Mouse (Mus musculus): ENCODE results near the gene Gstp3.
A peak's percentile ranks its signal among the peaks of the same experiment; 100 is the strongest.

Gene Gstp3

GRCm38 (mm10) chr19:4059069-4059740 is at the start of gene Gstp3:
Gstp3 (minus strand) TSS chr19:4059569.
- no peak for DNase-seq (ENCODE audit: low read depth)

GRCm38 (mm10) chr19:4108535-4108934 is 49.2 kb upstream of the Gstp3 start:
- DNase-seq (ENCODE audit: low read depth), result no peak

DNA sequence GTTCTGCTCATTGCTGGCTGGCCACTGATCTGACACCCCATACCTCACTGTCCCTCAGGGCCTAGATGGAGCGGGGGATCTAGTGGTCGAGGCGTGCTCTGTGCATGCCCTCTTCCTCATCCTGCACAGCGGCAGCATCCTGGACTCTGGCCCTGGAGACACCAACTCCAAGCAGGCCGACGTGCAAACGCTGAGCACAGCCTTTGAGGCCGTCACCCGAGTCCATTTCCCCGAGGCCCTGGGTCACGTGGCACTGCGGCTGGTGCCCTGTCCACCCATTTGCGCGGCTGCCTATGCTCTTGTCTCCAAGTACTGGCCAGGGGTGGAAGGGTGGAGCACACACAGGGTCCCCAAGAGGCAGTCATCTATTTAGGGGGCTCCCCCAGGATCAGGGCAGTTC is 47.3 kb upstream of the Gstp3 start:
- DNase-seq (ENCODE audit: low read depth), result no peak

GRCm38 (mm10) chr19:4104675-4105194 is 45.4 kb upstream of the Gstp3 start:
- DNase-seq (ENCODE audit: low read depth), result no peak

DNA sequence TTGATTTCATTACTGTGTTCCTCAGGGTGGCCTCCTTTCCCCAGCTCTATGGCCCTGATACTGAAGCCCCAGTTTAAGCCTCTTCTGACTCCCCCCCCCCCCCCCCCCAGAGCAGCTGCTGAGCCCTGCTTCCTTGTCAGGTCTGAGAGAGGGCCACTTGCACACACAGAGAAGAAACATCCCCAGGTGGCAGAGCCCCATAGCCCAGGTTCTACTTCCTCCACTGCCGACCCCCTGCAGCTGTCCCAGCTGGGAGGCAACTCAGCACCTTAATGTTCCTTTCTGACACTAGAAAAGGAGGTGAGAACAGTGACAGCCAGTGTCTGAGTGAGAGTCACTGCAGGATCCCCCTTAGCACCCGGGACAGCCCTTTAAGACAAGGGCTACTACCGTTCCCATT is 44.4 kb upstream of the Gstp3 start:
- no peak for DNase-seq (ENCODE audit: low read depth)

- DNase-seq (ENCODE audit: low read depth), result no peak
Measured at GRCm38 (mm10) chr19:4103294-4103693, 43.9 kb upstream of the Gstp3 start.

DNA sequence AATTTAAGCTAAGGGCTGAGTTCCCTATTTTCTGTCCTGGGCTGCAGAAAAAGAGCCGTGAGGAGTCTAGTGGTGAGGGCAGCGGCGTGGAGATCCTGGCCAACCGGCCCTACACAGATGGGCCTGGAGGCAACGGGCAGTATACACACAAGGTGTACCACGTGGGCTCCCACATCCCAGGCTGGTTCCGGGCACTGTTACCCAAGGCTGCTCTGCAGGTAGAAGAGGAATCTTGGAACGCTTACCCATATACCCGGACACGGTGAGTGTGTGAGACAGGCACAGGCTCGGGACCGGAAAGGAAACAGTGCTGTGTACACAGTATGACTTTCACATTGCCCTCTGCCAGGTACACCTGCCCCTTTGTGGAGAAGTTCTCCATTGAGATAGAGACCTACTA is 43.3 kb upstream of the Gstp3 start:
- no peak for DNase-seq (ENCODE audit: low read depth)

- no peak for DNase-seq (ENCODE audit: low read depth)
Measured at GRCm38 (mm10) chr19:4102049-4102448, 42.7 kb upstream of the Gstp3 start.

DNA sequence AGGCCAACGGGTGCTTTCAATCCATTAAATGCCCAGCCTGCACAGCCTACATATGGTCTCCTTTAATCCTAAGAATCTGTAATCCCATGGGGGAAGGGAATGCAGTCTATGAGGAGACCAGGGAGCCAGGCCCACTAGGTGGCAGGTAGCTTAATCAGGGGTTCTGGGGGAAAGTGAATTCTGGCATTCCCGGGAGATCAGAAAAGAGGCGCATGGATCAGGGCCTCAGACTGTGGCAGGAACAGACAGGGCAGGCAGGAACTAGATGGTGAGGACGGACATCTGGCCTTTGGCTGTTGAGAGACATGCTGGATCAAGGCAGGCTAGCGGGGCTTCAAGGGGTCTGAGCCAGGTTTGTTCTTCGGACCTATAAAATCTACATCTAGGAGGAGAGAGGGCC is 42.1 kb upstream of the Gstp3 start:
- DNase-seq (ENCODE audit: low read depth), result no peak

DNA sequence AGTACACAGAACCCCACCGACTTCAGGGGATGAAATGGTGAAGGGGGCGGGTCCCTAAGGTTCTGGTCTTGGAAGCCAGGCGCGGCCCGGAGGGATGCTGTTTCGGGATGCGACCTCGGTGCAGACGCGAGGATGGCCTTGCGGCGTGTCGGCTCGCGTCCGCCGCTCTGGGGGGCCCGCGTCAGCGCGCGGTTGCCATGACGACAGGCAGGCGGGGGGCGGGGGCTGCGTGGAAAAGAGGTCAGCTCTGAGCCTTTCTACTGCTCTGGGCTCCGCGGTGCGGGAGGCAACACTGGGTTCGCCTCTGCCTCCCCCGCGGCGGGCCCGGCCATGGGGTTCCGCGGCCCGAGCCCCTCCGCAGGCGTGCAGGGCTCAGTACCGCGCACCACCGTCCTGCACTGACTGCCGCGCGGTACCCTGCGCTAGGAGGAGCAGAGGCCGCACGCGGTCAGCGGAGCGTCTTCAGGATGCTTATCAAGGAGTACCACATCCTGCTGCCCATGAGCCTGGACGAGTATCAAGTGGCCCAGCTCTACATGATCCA is 41.4 kb upstream of the Gstp3 start:
- no peak for DNase-seq (ENCODE audit: low read depth)

DNA sequence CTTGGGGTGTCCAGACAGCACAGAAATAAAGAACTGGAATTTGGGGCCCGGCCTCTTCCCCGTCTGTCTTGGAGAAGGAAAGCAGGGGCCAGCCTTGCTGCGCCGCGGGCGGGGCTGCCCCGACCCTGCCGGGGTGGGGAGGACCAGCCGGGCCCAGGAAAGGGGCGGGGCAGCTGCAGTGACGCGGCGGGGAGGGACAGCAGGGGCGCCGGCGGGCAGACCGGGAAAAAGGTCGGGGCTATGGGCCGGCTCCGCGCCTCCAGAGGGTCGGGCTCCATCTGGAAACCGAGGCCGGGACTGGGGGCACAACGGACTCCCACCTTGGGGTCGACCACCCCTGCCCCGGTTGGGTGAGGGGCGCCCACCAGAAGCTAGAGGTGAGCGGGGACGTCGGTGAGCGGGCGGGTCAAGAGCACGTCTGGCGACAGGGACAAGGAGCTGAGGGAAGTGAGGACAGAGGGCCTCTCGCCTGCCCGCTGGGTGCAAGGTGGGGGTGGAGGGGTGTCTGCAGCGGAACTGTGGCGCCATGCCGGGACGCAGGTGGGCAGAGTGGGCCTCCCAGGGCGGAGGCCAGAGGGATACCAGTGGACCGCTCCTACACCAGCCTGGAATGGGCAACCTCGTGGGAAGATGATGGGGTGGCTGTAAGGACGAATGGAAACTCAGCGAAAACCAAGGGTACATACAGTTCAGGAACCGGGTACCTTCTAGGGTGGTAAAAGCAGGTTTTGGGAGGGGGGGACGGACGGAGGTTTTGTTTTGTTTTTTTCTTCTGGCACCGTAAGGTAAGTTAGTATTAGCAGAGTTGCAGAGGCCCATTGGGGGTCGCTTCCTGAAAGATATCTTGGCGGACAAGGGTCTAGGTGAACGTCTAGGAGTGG is 40.7 kb upstream of the Gstp3 start, which contains the start of gene Pitpnm1:
Gene Pitpnm1 (plus strand): TSS at position 162 of the 881 bp plus-strand sequence.
- no peak for DNase-seq (ENCODE audit: low read depth)

DNA sequence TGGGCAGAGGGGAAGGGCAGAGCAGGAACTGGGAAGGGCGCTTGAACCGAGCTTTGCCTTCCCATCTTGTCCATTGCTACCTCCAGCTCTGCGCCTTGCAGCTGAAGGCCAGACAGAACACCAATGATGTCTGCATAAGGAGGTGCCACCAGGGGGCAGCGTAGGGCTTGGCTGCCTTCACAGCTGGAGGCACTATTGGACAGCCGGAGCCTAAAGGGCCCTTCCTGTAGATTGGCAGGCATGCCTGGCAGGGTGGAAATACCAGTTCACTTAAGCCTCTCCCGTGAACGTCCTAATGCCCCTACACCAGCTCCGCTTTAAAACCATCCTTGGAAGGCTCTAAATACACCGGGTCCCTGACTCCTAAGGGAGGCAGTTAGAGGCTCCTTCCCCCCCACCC is 39.7 kb upstream of the Gstp3 start:
- DNase-seq (ENCODE audit: low read depth), result peak; percentile 78

- no peak for DNase-seq (ENCODE audit: low read depth)
Measured at GRCm38 (mm10) chr19:4098426-4098825, 39.1 kb upstream of the Gstp3 start.

GRCm38 (mm10) chr19:4097441-4097825 is 38.1 kb upstream of the Gstp3 start:
- no peak for DNase-seq (ENCODE audit: low read depth)

- DNase-seq (ENCODE audit: low read depth), result peak; percentile 98
Measured at GRCm38 (mm10) chr19:4096642-4097440, 37.5 kb upstream of the Gstp3 start, which contains the start of gene Cdk2ap2. Cdk2ap2 (plus strand) TSS chr19:4097182.

GRCm38 (mm10) chr19:4095802-4096201 is 36.4 kb upstream of the Gstp3 start:
- DNase-seq (ENCODE audit: low read depth), result no peak

GRCm38 (mm10) chr19:4094774-4095303 is 35.5 kb upstream of the Gstp3 start:
- DNase-seq (ENCODE audit: low read depth), result no peak

DNA sequence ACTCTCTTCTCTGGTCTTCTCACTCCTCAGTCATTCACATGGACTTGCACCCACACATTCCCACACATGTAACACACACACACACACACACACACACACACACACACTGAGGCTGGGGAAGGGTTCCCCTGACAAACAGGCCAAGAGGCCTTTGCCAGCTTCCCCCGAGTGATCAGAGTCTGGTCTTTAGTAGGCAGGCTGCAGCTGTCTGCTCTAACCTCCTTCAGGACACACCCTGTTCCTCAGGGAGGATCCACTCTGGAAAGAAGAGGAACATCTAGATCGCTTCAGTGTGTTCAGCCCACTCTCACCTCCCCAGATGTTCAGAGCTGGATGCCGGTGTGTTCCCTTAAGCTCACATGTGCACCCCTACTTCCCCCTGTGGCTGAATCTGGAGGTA is 35.0 kb upstream of the Gstp3 start:
- DNase-seq (ENCODE audit: low read depth), result no peak

GRCm38 (mm10) chr19:4093772-4094171 is 34.4 kb upstream of the Gstp3 start:
- no peak for DNase-seq (ENCODE audit: low read depth)

DNA sequence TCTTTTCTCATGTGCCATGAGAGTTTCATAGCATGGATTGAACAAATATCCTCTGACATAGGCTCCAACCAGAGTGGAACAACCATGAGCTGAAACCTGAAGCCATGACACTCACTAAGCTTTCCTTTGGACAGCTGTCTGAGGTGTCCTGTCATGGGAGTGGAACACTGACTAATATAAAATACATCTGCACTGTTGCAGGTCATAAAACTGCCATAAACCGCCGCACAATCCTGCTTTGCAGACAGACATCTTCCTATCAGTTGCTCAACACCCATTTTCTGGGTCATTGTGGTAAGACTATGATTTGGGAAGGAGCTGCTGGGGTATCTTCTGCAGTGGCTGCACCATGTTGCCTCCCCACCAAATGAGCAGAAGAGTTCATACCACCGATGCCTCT is 33.4 kb upstream of the Gstp3 start:
- no peak for DNase-seq (ENCODE audit: low read depth)

DNA sequence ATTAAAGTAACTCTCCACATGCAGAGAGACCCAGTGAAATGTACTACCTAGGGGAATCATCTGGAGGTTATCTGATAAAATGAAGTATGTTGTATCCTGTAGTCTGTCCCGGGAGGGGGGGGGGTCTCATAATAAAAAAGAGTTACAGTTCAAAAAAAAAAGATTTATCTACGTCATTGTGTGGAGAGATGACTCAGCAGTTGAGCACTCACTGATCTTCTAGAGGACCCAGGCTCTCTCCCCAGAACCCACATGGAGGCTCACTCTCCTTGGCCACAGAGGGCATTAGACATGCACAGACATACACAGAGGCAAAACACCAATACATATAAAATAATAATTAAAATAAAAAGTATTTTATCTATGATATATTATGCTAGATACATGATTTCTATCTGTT is 32.0 kb upstream of the Gstp3 start:
- no peak for DNase-seq (ENCODE audit: low read depth)

GRCm38 (mm10) chr19:4090446-4090845 is 31.1 kb upstream of the Gstp3 start:
- DNase-seq (ENCODE audit: low read depth), result no peak
